Mouse (Mus musculus): ENCODE results near the gene Arid1a. TPM values are rescaled to one million over a fixed set of nuclear protein-coding genes. Genes with fewer than 3 reads are reported as not detected.

Arid1a gene
- polyA plus RNA-seq, 1 experiment: 52.1 TPM

DNA sequence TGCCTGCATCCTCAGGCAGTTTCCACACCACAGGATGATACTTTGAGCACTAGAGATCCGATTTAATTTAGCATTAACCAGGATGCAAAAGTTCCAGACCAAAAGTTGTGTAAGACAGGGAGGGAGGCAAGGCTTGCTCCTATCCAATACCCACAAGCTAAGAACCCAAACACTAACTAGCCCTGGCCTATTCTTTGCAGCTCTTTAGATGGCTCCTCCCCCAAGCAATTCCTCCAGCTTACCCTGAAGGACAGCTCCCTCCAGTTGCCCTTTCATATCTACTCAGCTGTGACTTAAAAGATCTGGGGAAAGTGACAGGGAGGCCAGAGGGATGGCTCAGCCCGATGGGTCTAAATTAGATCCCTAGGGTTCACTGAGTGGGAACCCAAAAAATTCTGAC, 47.2 kb downstream of the Arid1a start:
- Histone ChIP-seq H3K4me3 (ENCODE audit: insufficient read depth, low read length) (no peak overlapping the region), H3K4me1 (ENCODE audit: control insufficient read depth, insufficient read depth, low read length) (peaks cover 21% of the 10 kb centered on the region), H3K27ac (ENCODE audit: insufficient read depth, low read length) (no peak overlapping the region)
- TF ChIP-seq CTCF (IDR thresholded peaks at IDR 0.05; ENCODE audit: borderline replicate concordance, insufficient read depth, low read length) (no peak), POLR2A (IDR thresholded peaks at IDR 0.05; ENCODE audit: low read depth, low read length) (no peak)

DNA sequence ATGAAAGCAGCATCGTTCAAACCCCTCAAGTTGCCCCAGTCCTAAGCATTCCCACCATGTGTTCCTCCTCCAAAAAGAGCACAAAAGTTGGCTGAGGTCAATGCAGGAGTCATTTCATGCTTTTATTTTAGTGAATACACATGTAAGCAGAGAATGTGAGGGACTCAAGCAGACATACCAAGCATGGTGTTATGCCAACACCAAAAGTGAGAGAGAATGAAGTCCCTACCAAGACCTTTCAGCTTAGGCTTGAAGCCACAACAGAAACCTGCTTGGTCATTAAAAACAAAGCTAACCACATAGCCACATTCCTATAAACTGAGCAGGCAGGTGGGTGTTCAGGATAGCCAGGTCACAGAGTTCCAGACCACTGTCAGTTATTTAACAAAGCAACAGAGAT, 49.1 kb downstream of the Arid1a start:
- Histone ChIP-seq H3K4me3 (ENCODE audit: insufficient read depth, low read length) (no peak overlapping the region), H3K4me1 (ENCODE audit: control insufficient read depth, insufficient read depth, low read length) (peaks cover 21% of the 10 kb centered on the region), H3K27ac (ENCODE audit: insufficient read depth, low read length) (peak overlapping the region; percentile 67)
- TF ChIP-seq POLR2A (IDR thresholded peaks at IDR 0.05; ENCODE audit: low read depth, low read length) (no peak), CTCF (IDR thresholded peaks at IDR 0.05; ENCODE audit: borderline replicate concordance, insufficient read depth, low read length) (no peak)

DNA sequence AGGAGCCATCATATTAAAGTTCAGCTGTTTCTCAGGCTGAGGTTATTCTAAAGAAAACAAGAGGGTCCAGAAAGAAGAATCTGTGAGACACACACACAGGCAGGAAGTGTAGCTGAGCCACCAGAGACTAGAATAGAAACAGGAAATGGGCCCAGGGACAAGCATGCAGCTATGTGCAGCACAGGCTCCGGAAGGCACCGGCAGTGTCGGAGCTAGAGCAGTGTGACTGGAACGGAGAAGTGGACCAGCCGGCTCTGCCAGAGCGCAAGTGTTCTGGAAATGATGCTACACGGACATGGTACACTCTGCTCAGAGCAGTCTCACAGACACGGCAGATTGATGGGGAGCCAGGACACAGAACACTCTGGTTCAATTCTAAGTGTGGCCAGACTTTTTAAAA, 49.6 kb downstream of the Arid1a start:
- Histone ChIP-seq H3K4me3 (ENCODE audit: insufficient read depth, low read length) (no peak overlapping the region), H3K27ac (ENCODE audit: insufficient read depth, low read length) (peak overlapping the region; percentile 67), H3K4me1 (ENCODE audit: control insufficient read depth, insufficient read depth, low read length) (peaks cover 21% of the 10 kb centered on the region)
- TF ChIP-seq POLR2A (IDR thresholded peaks at IDR 0.05; ENCODE audit: low read depth, low read length) (no peak; the same call in 1 of the 2 replicates), CTCF (IDR thresholded peaks at IDR 0.05; ENCODE audit: borderline replicate concordance, insufficient read depth, low read length) (no peak)

DNA sequence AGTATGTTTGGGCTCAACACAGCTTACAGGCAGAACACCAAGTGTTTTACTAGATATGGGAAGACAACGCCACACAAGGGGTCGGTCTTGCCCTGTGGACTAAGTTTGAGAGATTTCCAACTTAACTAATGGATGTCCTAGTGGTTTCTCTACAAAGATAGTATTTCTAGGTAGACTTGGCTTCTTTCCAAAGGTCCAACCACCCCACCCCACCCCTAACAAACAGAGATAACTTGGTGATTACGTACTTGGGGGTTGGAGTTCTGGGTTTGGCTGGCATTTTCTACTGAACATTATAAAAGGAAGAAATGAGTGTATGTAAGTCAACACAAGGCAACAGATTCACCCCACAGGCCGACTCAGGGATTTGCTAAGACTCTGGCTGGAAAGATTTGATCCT, 51.5 kb downstream of the Arid1a start:
- Histone ChIP-seq H3K4me1 (ENCODE audit: control insufficient read depth, insufficient read depth, low read length) (peaks cover 21% of the 10 kb centered on the region), H3K4me3 (ENCODE audit: insufficient read depth, low read length) (no peak overlapping the region), H3K27ac (ENCODE audit: insufficient read depth, low read length) (no peak overlapping the region)
- TF ChIP-seq CTCF (IDR thresholded peaks at IDR 0.05; ENCODE audit: borderline replicate concordance, insufficient read depth, low read length) (no peak), POLR2A (IDR thresholded peaks at IDR 0.05; ENCODE audit: low read depth, low read length) (no peak)

DNA sequence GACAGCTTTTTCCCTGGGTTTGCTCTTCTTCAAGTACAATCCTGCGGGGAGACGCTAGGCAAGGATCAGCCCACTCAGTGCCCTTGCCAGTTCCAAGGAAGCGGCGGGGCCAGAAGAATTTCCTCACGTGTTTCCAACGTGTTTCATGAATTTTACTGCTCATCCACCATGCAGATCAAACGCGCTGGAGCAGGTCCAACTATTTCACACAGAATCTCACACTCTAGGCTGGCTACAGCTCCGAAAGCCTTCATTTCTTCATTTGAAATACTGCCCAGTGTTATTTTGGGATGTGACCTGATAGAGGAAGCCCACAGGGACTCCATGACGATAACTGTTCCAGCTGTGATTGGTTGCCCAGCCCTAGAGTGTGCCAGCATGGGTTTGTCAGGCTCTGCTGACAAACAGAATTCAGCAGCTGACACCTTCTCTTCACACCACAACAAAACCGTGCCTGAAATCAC, 55.6 kb downstream of the Arid1a start:
- peaks cover under 1% of the 10 kb centered on the region; the same call in 1 of the 2 replicates for H3K4me1 ChIP-seq (ENCODE audit: control insufficient read depth, insufficient read depth, low read length)
- no peak overlapping the region for H3K4me3 ChIP-seq (ENCODE audit: insufficient read depth, low read length)
- H3K27ac ChIP-seq (ENCODE audit: insufficient read depth, low read length): no peak overlapping the region
- TF ChIP-seq CTCF (IDR thresholded peaks at IDR 0.05; ENCODE audit: borderline replicate concordance, insufficient read depth, low read length) (no peak), POLR2A (IDR thresholded peaks at IDR 0.05; ENCODE audit: low read depth, low read length) (no peak)

DNA sequence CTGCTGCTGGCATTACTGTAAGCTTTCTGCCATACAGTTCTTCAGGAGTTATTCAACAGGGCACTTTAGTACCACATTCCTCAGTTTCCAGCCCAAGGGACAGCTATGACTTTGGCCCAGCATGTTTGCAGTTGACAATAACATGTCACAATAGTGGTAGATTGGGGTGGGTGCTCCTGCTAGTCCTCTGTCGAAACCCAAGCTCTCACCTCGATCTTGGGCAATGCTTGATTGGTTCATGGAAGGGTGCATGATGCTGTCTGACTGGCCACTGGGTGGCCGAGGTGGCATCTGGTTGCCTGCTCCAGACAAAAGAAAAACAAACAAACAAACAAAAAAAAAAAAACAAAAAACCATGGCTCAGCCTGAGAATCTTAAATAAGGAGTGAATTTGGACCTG, 61.2 kb downstream of the Arid1a start:
- no peak overlapping the region for H3K4me3 ChIP-seq (ENCODE audit: insufficient read depth, low read length)
- H3K4me1 ChIP-seq (ENCODE audit: control insufficient read depth, insufficient read depth, low read length): peaks cover 7% of the 10 kb centered on the region; the same call in 1 of the 2 replicates
- TF ChIP-seq POLR2A (IDR thresholded peaks at IDR 0.05; ENCODE audit: low read depth, low read length) (no peak), CTCF (IDR thresholded peaks at IDR 0.05; ENCODE audit: borderline replicate concordance, insufficient read depth, low read length) (no peak)
- no peak overlapping the region for H3K27ac ChIP-seq (ENCODE audit: insufficient read depth, low read length)

DNA sequence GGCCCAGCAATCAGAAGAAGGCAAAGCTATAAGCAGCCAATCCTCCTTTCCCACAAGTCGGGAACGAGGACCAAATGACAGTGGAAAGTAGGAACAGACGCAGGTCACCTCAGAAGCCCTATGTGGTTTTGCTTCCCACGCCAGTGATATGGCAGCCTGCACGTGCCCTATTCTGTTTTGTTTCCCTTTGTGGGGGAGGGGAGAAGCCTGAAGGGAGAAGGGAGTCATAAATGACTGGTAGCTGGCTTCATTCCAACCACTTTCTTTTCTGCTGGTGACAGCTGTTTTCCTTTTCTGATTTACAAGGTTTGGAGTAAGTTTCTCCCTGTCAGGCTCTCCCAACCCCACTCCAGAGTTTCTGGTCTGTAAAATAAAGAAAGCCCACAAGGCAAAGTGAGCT, 66.3 kb downstream of the Arid1a start:
- H3K4me3 ChIP-seq (ENCODE audit: insufficient read depth, low read length): no peak overlapping the region
- TF ChIP-seq CTCF (IDR thresholded peaks at IDR 0.05; ENCODE audit: borderline replicate concordance, insufficient read depth, low read length): no peak
- no peak for TF ChIP-seq POLR2A (IDR thresholded peaks at IDR 0.05; ENCODE audit: low read depth, low read length)
- H3K4me1 ChIP-seq (ENCODE audit: control insufficient read depth, insufficient read depth, low read length): peaks cover 36% of the 10 kb centered on the region
- no peak overlapping the region for H3K27ac ChIP-seq (ENCODE audit: insufficient read depth, low read length)

DNA sequence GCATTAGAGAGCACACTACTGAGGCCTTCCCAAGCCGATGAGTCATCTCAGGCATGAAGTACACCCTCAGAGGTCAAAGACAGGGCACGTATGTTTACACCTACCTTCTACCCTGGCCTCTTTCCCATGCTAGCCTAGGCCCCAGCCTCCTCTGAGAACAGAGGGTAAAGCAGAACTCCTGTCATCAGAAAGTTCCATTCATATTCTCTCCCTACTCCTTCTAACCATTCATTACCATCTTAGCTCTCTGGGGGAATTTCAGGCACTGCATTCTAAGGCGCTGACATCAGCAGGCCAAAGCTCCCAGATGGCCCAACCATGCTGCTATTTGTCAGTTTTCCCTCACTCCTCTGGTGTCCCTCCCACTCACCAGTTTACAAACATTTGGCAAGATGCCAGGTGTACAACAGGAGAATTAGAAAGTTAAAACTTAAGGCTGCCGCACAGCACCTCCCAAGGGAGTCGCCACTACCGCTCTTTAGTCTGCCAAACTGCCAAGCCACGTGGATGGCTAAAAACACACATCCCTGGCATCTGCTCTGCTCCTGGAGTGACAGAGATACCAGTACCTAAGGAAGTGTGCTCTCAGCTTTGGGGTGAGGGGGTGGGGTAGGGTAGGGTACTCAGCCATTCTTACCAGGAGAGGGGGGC, 68.0 kb downstream of the Arid1a start:
- no peak for TF ChIP-seq CTCF (IDR thresholded peaks at IDR 0.05; ENCODE audit: borderline replicate concordance, insufficient read depth, low read length)
- TF ChIP-seq POLR2A (IDR thresholded peaks at IDR 0.05; ENCODE audit: low read depth, low read length): no peak
- Histone ChIP-seq H3K27ac (ENCODE audit: insufficient read depth, low read length) (0 out of 2 replicates have a peak overlapping the region, but pooled peaks have one; percentile 0), H3K4me3 (ENCODE audit: insufficient read depth, low read length) (no peak overlapping the region), H3K4me1 (ENCODE audit: control insufficient read depth, insufficient read depth, low read length) (peaks cover 36% of the 10 kb centered on the region)

DNA sequence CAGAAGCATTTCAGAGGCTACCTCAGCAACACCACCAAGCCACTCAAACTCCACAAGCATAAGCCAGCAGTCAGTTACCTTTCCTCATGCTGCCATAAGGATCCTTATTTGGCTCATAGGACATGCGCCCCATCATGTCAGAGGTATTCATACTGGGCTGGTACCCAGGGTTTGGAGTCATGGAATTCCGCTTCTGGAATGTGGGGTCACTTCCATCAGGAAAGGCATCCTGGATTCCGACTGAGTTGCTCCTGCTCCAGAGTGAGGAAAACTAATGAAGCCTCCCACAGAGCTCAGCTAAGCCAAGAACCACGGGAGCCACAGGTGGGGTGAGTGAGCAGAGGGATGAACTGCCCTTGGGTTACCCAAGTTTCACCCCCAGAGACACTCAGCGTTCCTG, 69.4 kb downstream of the Arid1a start:
- Histone ChIP-seq H3K4me1 (ENCODE audit: control insufficient read depth, insufficient read depth, low read length) (peaks cover 36% of the 10 kb centered on the region), H3K27ac (ENCODE audit: insufficient read depth, low read length) (no peak overlapping the region), H3K4me3 (ENCODE audit: insufficient read depth, low read length) (no peak overlapping the region)
- TF ChIP-seq CTCF (IDR thresholded peaks at IDR 0.05; ENCODE audit: borderline replicate concordance, insufficient read depth, low read length): no peak
- no peak for TF ChIP-seq POLR2A (IDR thresholded peaks at IDR 0.05; ENCODE audit: low read depth, low read length)

DNA sequence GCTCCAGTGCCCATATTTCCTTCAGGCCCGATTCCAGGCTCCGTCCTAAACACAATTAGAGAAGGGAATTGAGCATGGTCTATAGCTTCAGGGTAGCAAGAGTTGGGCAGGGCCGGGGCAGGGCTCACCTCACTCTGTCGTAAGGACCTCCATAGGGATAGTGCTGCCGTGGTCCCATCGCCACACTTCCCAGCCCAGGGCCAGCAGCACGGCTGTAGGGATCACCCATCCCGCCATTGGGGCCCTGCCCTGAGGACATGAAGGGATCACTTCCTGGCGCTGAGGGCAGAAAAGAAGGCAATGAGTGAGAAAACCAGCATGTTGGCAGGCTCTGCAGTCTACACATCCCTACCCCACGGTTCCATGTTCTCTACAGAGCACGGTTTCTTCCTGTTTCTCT, 70.1 kb downstream of the Arid1a start:
- Histone ChIP-seq H3K27ac (ENCODE audit: insufficient read depth, low read length) (no peak overlapping the region), H3K4me1 (ENCODE audit: control insufficient read depth, insufficient read depth, low read length) (peaks cover 36% of the 10 kb centered on the region), H3K4me3 (ENCODE audit: insufficient read depth, low read length) (no peak overlapping the region)
- TF ChIP-seq POLR2A (IDR thresholded peaks at IDR 0.05; ENCODE audit: low read depth, low read length): no peak
- TF ChIP-seq CTCF (IDR thresholded peaks at IDR 0.05; ENCODE audit: borderline replicate concordance, insufficient read depth, low read length): no peak

All from embryonic fibroblast, embryonic 13.5 days (primary cell).